Mouse (Mus musculus) thymus, adult 18-20 months (tissue): ENCODE measurements at regions not wholly inside any gene's neighbourhood (a gene's known extent, or its start where the extent isn't known, plus 50 kb on each side); places are given as distances from the start of the nearest gene placed in this dataset.

Experiments used
- DNase-seq, 2 experiments: peaks; one replicate each; pipeline ENCODE4 v3.0.0; 2022; ENCODE audit warnings: mixed read lengths in 2 of 2

GRCm38 (mm10) chr2:147803102-147803501 is 243.7 kb downstream of the Foxa2 start:
- DNase-seq = no peak

- DNase-seq = no peak
Measured at GRCm38 (mm10) chr2:147791434-147791833, 255.3 kb downstream of the Foxa2 start.

- no peak for DNase-seq
Measured at GRCm38 (mm10) chr2:147789877-147790276, 256.9 kb downstream of the Foxa2 start.

GRCm38 (mm10) chr2:147789268-147789667 is 257.5 kb downstream of the Foxa2 start:
- peak in 1 of 2 experiments; percentile 4 for DNase-seq

- no peak for DNase-seq
Measured at GRCm38 (mm10) chr2:147788001-147788400, 258.8 kb downstream of the Foxa2 start.

GRCm38 (mm10) chr2:147782496-147782895 is 264.3 kb downstream of the Foxa2 start:
- no peak for DNase-seq

GRCm38 (mm10) chr2:147776316-147776715 is 270.5 kb downstream of the Foxa2 start:
- DNase-seq = no peak

- no peak for DNase-seq
Measured at GRCm38 (mm10) chr2:147772579-147772978, 274.2 kb downstream of the Foxa2 start.

- DNase-seq = no peak
Measured at GRCm38 (mm10) chr2:147753089-147753488, 293.7 kb downstream of the Foxa2 start.

GRCm38 (mm10) chr2:147751831-147752230 is 294.9 kb downstream of the Foxa2 start:
- DNase-seq = no peak

- DNase-seq = no peak
Measured at GRCm38 (mm10) chr2:147748006-147748405, 298.8 kb downstream of the Foxa2 start.

GRCm38 (mm10) chr2:147743908-147744307 is 302.9 kb downstream of the Foxa2 start:
- DNase-seq = no peak

- no peak for DNase-seq
Measured at GRCm38 (mm10) chr2:147738307-147738872, 308.4 kb downstream of the Foxa2 start.

- no peak for DNase-seq
Measured at GRCm38 (mm10) chr2:147727396-147727795, 319.4 kb downstream of the Foxa2 start.

- DNase-seq = no peak
Measured at GRCm38 (mm10) chr2:147718936-147719335, 327.8 kb downstream of the Foxa2 start.

- no peak for DNase-seq
Measured at GRCm38 (mm10) chr2:147717484-147717947, 329.3 kb downstream of the Foxa2 start.

- no peak for DNase-seq
Measured at GRCm38 (mm10) chr2:147715791-147716190, 331.0 kb downstream of the Foxa2 start.

GRCm38 (mm10) chr2:147710593-147711265 is 336.0 kb downstream of the Foxa2 start:
- DNase-seq = no peak

- DNase-seq = no peak
Measured at GRCm38 (mm10) chr2:147709799-147710198, 337.0 kb downstream of the Foxa2 start.

GRCm38 (mm10) chr2:147707156-147707555 is 339.6 kb downstream of the Foxa2 start:
- no peak for DNase-seq

- no peak for DNase-seq
Measured at GRCm38 (mm10) chr2:147703981-147704380, 342.3 kb downstream of the Pax1 start.

- DNase-seq = no peak
Measured at GRCm38 (mm10) chr2:147702330-147703063, 340.8 kb downstream of the Pax1 start.

- no peak for DNase-seq
Measured at GRCm38 (mm10) chr2:147699524-147700081, 337.9 kb downstream of the Pax1 start.

- DNase-seq = no peak
Measured at GRCm38 (mm10) chr2:147691896-147692295, 330.2 kb downstream of the Pax1 start.
